Mouse (Mus musculus): ENCODE results near the gene Lrit2.

- TF ChIP-seq CTCF (IDR thresholded peaks at IDR 0.05; ENCODE audit: low read depth, low read length) (no peak), POLR2A (IDR thresholded peaks at IDR 0.05; ENCODE audit: borderline replicate concordance, low read depth, low read length) (no peak)
Observed at GRCm38 (mm10) chr14:37064849-37065248, 2.9 kb upstream of the Lrit2 start.

Data from bone marrow macrophage, adult 2 months (primary cell).